Mouse (Mus musculus) embryonic facial prominence, embryonic 11.5 days (tissue): ENCODE measurements at regions not wholly inside any gene's neighbourhood (a gene's known extent, or its start where the extent isn't known, plus 50 kb on each side); places are given as distances from the start of the nearest gene placed in this dataset.

ENCODE experiments used
- ATAC-seq: fragments of 200-750 bp; cut with Nextera tagmentation; replicated peaks from 2 replicates; pipeline ENCODE4 v1.8.0; 2017; ENCODE audit warnings: low read depth; ENCODE audit not compliant: insufficient number of reproducible peaks, low FRiP score, low TSS enrichment
- DNase-seq: peaks from one replicate; pipeline ENCODE4 v3.0.0-alpha.2; 2015; ENCODE audit warnings: low spot score
- H3K27ac ChIP-seq: fragments of 300-500 bp; sonication (generic); replicated peaks from 2 replicates; pipeline ENCODE4 v1.5.1; 2014; ENCODE audit warnings: mild to moderate bottlenecking, low read depth, low read length, control low read depth
- H3K27me3 ChIP-seq: fragments of 300-500 bp; sonication (generic); 2 replicates; pipeline ENCODE4 v1.6.1; 2014; ENCODE audit warnings: mild to moderate bottlenecking, low read length, moderate library complexity, mixed read lengths; ENCODE audit not compliant: control insufficient read depth, insufficient read depth
- H3K36me3 ChIP-seq: fragments of 300-500 bp; sonication (generic); replicated peaks from 2 replicates; pipeline ENCODE4 v1.6.1; 2014; ENCODE audit warnings: low read depth, mild to moderate bottlenecking, low read length, moderate library complexity, mixed read lengths; ENCODE audit not compliant: control insufficient read depth, insufficient read depth
- H3K4me1 ChIP-seq: fragments of 300-500 bp; sonication (generic); 2 replicates; pipeline ENCODE4 v1.6.1; 2014; ENCODE audit warnings: low read length, mixed read lengths; ENCODE audit not compliant: control insufficient read depth, insufficient read depth
- H3K4me2 ChIP-seq: fragments of 300-500 bp; sonication (generic); 2 replicates; pipeline ENCODE4 v1.6.1; 2014; ENCODE audit warnings: low read depth, mild to moderate bottlenecking, control low read depth, low read length, moderate library complexity
- H3K4me3 ChIP-seq: fragments of 300-500 bp; sonication (generic); 2 replicates; pipeline ENCODE4 v1.5.1; 2014; ENCODE audit warnings: low read depth, low read length, control low read depth
- H3K9ac ChIP-seq: fragments of 300-500 bp; sonication (generic); replicated peaks from 2 replicates; pipeline ENCODE4 v1.6.1; 2014; ENCODE audit warnings: mild to moderate bottlenecking, control low read depth, low read length
- H3K9me3 ChIP-seq: fragments of 300-500 bp; sonication (generic); replicated peaks from 2 replicates; pipeline ENCODE4 v1.6.1; 2016; ENCODE audit warnings: mild to moderate bottlenecking, low read length, inconsistent platforms, mixed read lengths; ENCODE audit not compliant: control insufficient read depth
- WGBS: fragments of 180-500 bp; shearing (Covaris S2); extraction: QIAGEN DNeasy Blood & Tissue Kit; methylation state at CpG from one replicate; pipeline ENCODE4 v1.1.7; 2014; 5-methylcytosine and 5-hydroxymethylcytosine counted together

DNA sequence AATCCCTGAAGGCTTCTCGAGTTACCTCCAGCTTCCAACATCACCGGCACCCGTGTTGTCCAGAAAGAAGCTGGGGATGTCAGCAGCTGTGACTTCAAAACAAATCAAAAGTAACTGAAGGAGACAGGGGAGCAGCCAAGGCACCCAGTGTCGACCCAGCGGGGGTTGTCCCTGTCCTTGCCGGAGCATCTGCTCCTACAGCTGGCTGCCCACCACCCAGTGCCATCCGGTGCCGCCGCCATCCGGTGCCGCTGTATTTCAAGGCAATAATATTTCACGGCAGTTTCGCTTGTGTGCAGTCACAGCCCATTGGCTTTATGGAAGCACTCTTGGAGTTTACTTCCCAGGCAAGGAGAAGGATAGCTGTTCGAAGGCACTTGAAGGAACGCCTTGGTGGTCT is 150.3 kb upstream of the A530016L24Rik start:
- no peaks in the 10 kb centered on the region for H3K27me3 ChIP-seq
- no peaks in the 10 kb centered on the region for H3K36me3 ChIP-seq
- H3K27ac ChIP-seq, result no peak overlapping the region
- H3K4me2 ChIP-seq, result no peak overlapping the region
- H3K9ac ChIP-seq, result no peak overlapping the region
- H3K4me3 ChIP-seq, result no peak overlapping the region
- H3K4me1 ChIP-seq, result peaks cover 3% of the 10 kb centered on the region; the same call in 1 of the 2 replicates
- ATAC-seq, result no peak
- DNase-seq, result no peak
- 77% methylated on average over 15 of the region's 15 CpGs for WGBS
- H3K9me3 ChIP-seq, result no peaks in the 10 kb centered on the region

DNA sequence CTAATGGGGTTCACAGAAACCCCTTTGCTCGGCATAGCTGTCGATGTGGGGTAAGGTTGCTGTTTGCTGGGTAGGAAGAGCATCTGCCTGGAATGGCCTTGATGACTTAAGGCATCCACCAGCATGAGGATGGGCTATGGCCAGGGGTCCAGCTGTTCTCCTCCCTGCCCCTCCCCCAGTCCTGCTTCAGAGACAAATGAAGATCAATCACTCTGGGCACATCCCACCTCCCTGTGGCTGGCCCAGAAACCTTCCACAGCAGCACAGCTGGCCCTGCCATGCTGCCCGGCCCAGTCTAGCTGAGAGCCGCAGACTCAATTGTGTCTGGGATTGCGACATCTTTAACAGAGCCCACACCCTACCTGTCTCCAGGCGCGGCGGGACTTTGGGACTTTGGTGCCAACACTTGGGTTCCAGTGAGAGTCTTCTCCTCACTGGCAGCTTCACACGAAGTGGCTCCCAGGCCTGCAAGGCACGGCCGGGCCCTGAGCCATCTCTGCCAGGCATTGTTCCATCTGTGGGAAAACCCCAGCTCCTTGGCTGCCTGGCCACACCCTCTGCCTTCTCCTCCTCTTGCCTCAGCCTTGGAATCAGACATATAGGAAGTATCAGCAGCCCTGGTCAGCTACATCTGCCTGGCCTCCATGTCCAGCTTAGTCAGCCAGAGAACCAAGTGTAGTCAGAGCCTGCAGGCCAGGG is 149.6 kb upstream of the A530016L24Rik start:
- Histone ChIP-seq H3K4me2 (no peak overlapping the region), H3K27me3 (no peaks in the 10 kb centered on the region), H3K9me3 (no peaks in the 10 kb centered on the region), H3K4me3 (no peak overlapping the region), H3K4me1 (no peaks in the 10 kb centered on the region; the same call in 1 of the 2 replicates), H3K27ac (no peak overlapping the region), H3K9ac (no peak overlapping the region), H3K36me3 (no peaks in the 10 kb centered on the region)
- 76% methylated on average over 11 of the region's 11 CpGs for WGBS
- ATAC-seq (no peak), DNase-seq (no peak)

DNA sequence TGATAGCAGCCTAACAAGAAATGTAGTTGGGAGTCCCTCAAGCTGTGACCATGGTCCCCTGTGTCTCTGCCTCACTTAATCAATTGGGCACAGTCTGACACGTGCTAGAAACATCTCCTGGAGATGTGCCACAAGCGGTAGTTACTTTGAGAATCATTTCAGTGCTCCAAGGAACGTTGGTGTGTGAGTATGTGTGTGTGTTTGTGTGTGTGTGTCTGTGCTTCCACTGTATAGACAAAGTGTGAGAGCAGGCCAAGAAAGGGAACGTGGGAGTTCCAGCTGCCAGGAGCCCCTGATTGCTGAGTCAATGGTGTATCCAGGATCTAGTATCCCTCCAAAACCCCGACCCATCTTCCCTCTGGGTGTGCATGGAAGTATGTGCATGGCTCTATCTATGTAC is 149.0 kb upstream of the A530016L24Rik start:
- ATAC-seq, result no peak
- Histone ChIP-seq H3K4me2 (no peak overlapping the region), H3K4me1 (no peaks in the 10 kb centered on the region; the same call in 1 of the 2 replicates), H3K9me3 (no peaks in the 10 kb centered on the region), H3K27ac (no peak overlapping the region), H3K4me3 (no peak overlapping the region), H3K9ac (no peak overlapping the region), H3K27me3 (no peaks in the 10 kb centered on the region), H3K36me3 (no peaks in the 10 kb centered on the region)
- WGBS, result 68% methylated on average over 5 of the region's 5 CpGs
- no peak for DNase-seq

DNA sequence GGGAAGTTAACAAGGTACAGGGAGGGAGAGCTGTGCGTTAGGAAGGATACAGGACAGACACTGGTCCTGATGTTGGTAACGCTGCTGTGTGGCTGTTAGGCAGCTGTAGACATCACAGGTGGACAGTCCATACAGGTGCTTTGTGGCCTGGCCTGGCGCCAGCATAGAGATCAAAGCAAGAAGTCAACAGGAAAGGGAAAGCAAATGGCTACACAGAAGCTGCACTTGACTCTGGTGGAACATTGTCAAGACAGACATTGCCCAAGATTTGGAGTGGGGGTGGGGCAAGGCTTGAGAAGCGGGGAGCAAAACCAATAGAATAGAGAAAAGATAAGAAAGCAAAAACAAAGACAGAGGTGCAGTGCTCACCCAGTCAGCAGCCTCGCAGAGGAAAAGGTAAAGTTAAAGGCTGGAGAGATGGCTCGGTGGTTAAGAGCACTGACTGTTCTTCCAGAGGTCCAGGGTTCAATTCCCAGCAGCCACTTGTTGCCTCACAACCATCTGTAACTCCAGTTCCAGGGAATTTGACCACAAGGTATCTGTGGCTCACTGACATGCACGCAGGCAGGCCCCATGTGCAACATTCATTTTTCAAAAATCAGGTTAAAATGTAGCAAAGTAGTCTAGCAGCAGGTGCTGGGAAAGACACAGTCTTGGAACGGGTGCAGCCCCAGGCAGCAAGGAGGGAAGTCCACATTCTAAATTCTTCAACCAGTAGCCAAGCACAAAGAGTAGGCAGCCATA is 147.3 kb upstream of the A530016L24Rik start:
- Histone ChIP-seq H3K4me3 (no peak overlapping the region), H3K4me2 (no peak overlapping the region), H3K27ac (no peak overlapping the region), H3K9me3 (no peaks in the 10 kb centered on the region), H3K4me1 (no peaks in the 10 kb centered on the region; the same call in 1 of the 2 replicates), H3K36me3 (no peaks in the 10 kb centered on the region), H3K27me3 (no peaks in the 10 kb centered on the region), H3K9ac (no peak overlapping the region)
- ATAC-seq (no peak), DNase-seq (no peak)
- 79% methylated on average over 8 of the region's 8 CpGs for WGBS

DNA sequence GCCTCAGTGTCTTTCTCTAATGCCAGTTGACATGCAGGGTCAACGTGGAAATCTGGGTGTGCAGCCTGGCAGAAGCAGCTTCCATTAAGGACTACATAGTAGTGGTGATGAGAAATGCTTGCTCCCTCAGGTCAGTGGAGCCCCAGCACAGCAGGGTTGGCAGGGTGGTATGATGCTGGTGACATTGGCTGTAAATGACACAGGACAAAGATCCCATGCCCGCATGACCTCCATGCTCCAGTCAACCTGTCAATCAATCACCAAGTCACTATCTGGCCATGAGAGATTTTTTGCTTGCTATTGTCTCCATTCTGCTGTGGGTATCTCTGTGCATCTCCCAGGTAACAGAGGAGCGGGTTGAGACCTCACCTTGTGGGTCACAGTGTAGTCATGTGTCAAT is 146.2 kb upstream of the A530016L24Rik start:
- WGBS, result 76% methylated on average over 3 of the region's 3 CpGs
- H3K9me3 ChIP-seq, result no peaks in the 10 kb centered on the region
- H3K4me1 ChIP-seq, result no peaks in the 10 kb centered on the region; the same call in 1 of the 2 replicates
- DNase-seq (no peak), ATAC-seq (no peak)
- H3K27ac ChIP-seq, result no peak overlapping the region
- H3K36me3 ChIP-seq, result no peaks in the 10 kb centered on the region
- H3K27me3 ChIP-seq, result no peaks in the 10 kb centered on the region
- H3K4me2 ChIP-seq, result no peak overlapping the region
- no peak overlapping the region for H3K9ac ChIP-seq
- H3K4me3 ChIP-seq, result no peak overlapping the region

DNA sequence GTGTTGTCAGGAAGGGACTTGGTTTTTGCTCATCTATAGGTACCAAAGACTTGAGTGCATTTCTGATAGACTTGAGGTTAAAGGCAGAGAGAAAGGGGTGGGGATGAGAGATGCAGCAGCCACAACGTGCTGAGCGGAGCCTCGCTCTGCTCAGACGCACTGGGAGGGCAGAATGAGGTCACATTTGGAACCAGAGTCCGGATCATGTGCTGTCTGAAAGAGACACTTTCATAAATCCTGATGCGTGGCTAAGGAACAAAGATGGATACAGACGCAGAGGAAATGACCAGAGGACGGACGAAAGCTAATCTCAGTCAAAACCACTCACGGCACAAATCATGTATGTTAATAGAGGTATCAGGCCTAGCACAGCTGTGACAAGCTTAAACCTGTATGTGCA is 145.0 kb upstream of the A530016L24Rik start:
- no peak overlapping the region for H3K9ac ChIP-seq
- H3K4me2 ChIP-seq, result no peak overlapping the region
- H3K4me3 ChIP-seq, result no peak overlapping the region
- DNase-seq, result no peak
- H3K9me3 ChIP-seq, result no peaks in the 10 kb centered on the region
- no peaks in the 10 kb centered on the region; the same call in 1 of the 2 replicates for H3K4me1 ChIP-seq
- no peak for ATAC-seq
- WGBS, result 63% methylated on average over 10 of the region's 10 CpGs
- no peaks in the 10 kb centered on the region for H3K36me3 ChIP-seq
- H3K27ac ChIP-seq, result no peak overlapping the region
- no peaks in the 10 kb centered on the region for H3K27me3 ChIP-seq

DNA sequence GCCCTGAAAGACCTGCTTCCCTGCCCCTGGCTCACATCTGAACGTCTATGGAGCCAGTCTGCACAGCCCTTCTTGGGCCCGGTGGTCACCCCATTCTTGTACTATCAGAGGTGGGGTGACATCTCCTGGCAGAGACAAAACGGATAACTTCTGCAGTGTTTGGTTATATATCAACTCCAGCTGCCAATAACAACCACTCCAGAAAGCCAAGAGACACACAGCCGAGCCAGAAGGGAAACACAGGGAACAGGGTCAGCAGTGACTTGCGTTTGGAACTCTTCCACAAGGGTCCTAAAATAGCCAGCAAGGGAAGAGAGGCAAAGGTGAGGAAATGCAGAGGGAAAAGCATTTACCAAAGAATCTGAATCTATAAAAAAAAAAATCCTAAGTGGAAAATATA is 143.5 kb upstream of the A530016L24Rik start:
- ATAC-seq (no peak), DNase-seq (no peak)
- Histone ChIP-seq H3K4me3 (no peak overlapping the region), H3K4me2 (no peak overlapping the region), H3K4me1 (no peaks in the 10 kb centered on the region), H3K9ac (no peak overlapping the region), H3K27me3 (no peaks in the 10 kb centered on the region), H3K9me3 (no peaks in the 10 kb centered on the region), H3K36me3 (no peaks in the 10 kb centered on the region), H3K27ac (no peak overlapping the region)
- WGBS, result 78% methylated on average over 5 of the region's 5 CpGs

DNA sequence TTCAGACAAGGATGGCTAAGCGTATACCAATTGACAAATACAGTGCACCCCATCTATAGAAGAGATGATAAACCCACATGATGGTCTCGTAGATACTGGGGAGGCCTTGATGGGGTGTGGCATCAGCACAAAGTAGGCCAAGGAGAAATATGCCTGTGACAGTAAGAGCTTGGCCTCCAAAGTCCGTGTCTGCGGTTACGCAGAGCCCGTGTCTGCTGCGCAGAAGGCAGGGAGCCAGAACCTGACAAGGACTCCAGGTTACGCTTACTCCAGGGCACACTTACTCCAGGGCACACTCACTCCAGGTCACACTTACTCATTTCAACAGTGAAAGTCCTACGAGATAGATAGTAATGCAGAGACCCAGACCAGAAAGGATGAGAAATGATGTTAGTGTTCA is 141.1 kb upstream of the A530016L24Rik start:
- H3K4me2 ChIP-seq, result no peak overlapping the region
- no peaks in the 10 kb centered on the region for H3K36me3 ChIP-seq
- H3K9me3 ChIP-seq, result no peaks in the 10 kb centered on the region
- no peak overlapping the region for H3K27ac ChIP-seq
- H3K4me3 ChIP-seq, result no peak overlapping the region
- H3K9ac ChIP-seq, result no peak overlapping the region
- no peaks in the 10 kb centered on the region for H3K27me3 ChIP-seq
- no peak for ATAC-seq
- DNase-seq, result no peak
- H3K4me1 ChIP-seq, result no peaks in the 10 kb centered on the region
- WGBS, result 94% methylated on average over 9 of the region's 9 CpGs
